Mouse (Mus musculus): ENCODE measurements around the gene Grm6.

The Grm6 gene

DNA sequence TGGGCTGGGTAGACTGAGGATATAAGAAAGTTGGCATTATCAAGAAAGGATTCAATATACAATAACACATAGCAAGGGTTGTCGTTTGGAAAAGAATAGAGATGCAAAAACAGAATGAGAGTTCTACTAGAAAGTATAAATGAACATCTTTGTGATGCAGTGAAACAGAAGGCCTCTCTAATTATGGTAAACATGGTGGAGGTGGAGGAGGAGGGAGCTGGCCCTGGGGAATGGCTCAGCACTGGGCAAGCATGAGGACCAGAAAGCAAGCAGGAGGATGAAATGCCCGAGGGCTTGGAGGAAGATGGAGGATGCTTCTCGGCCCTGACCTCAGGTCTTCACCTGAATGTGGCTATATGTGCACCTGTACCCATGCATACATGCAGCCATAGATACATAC lies 64.0 kb downstream of the Grm6 start:
- DNase-seq (ENCODE audit: low spot score), result no peak
